Mouse (Mus musculus) NIH3T3 (cell line): ENCODE results near the gene Dnajc16.
A peak's percentile ranks its signal among the peaks of the same experiment; 100 is the strongest.

Source experiments
- DNase-seq: peaks from one replicate; pipeline ENCODE4 v3.0.0-alpha.2; 2012; ENCODE audit warnings: low read depth

Dnajc16 gene

GRCm38 (mm10) chr4:141763476-141763875 lies 27.3 kb downstream of the Dnajc16 start:
- DNase-seq, result no peak

GRCm38 (mm10) chr4:141762102-141762598 lies 28.6 kb downstream of the Dnajc16 start:
- no peak for DNase-seq

- no peak for DNase-seq
Measured at GRCm38 (mm10) chr4:141760942-141761341, 29.8 kb downstream of the Dnajc16 start.

GRCm38 (mm10) chr4:141758874-141759542 lies 31.7 kb downstream of the Dnajc16 start:
- no peak for DNase-seq

GRCm38 (mm10) chr4:141757124-141757523 lies 33.6 kb downstream of the Dnajc16 start:
- DNase-seq, result no peak

- DNase-seq, result no peak
Measured at GRCm38 (mm10) chr4:141755375-141755930, 35.3 kb downstream of the Dnajc16 start.

- DNase-seq, result peak; percentile 20
Measured at GRCm38 (mm10) chr4:141752076-141752421, 38.7 kb downstream of the Dnajc16 start.

- no peak for DNase-seq
Measured at GRCm38 (mm10) chr4:141751419-141752075, 39.2 kb downstream of the Dnajc16 start.

- no peak for DNase-seq
Measured at GRCm38 (mm10) chr4:141750826-141751225, 39.9 kb downstream of the Dnajc16 start.

- no peak for DNase-seq
Measured at GRCm38 (mm10) chr4:141749557-141749956, 41.2 kb downstream of the Dnajc16 start.

GRCm38 (mm10) chr4:141746578-141747346 lies 44.0 kb downstream of the Dnajc16 start, which contains the start of gene Agmat:
Agmat (plus strand) TSS chr4:141746672.
- DNase-seq, result no peak

GRCm38 (mm10) chr4:141742381-141742780 lies 48.4 kb downstream of the Dnajc16 start:
- no peak for DNase-seq

- DNase-seq, result peak; percentile 36
Measured at GRCm38 (mm10) chr4:141741856-141742255, 48.9 kb downstream of the Dnajc16 start.

GRCm38 (mm10) chr4:141738015-141738414 lies 52.7 kb downstream of the Dnajc16 start:
- DNase-seq, result no peak

GRCm38 (mm10) chr4:141736856-141737255 lies 53.9 kb downstream of the Dnajc16 start:
- no peak for DNase-seq

- no peak for DNase-seq
Measured at GRCm38 (mm10) chr4:141735206-141735560, 55.5 kb downstream of the Dnajc16 start.

- DNase-seq, result peak; percentile 86
Measured at GRCm38 (mm10) chr4:141734446-141735205, 56.1 kb downstream of the Dnajc16 start.

- no peak for DNase-seq
Measured at GRCm38 (mm10) chr4:141731766-141732165, 59.0 kb downstream of the Dnajc16 start.

GRCm38 (mm10) chr4:141730401-141730800 lies 60.3 kb downstream of the Dnajc16 start:
- no peak for DNase-seq

- DNase-seq, result no peak
Measured at GRCm38 (mm10) chr4:141729266-141729665, 61.5 kb downstream of the Dnajc16 start.

- DNase-seq, result no peak
Measured at GRCm38 (mm10) chr4:141725738-141726137, 65.0 kb downstream of the Dnajc16 start.

- DNase-seq, result no peak
Measured at GRCm38 (mm10) chr4:141725277-141725676, 65.5 kb downstream of the Dnajc16 start.
